Mouse (Mus musculus) midbrain, embryonic 16.5 days (tissue): ENCODE results near the gene Olfr922. TPM values are rescaled to one million over a fixed set of nuclear protein-coding genes. Genes with fewer than 3 reads are reported as not detected.

Source experiments
- ATAC-seq: fragments of 200-750 bp; cut with Nextera tagmentation; 2 replicates; pipeline ENCODE4 v1.8.0; 2017; ENCODE audit warnings: moderate TSS enrichment
- H3K27ac ChIP-seq: fragments of 300-500 bp; sonication (generic); 2 replicates; pipeline ENCODE4 v1.5.1; 2014; ENCODE audit warnings: mild to moderate bottlenecking, low read length, mixed read lengths
- H3K27me3 ChIP-seq: fragments of 300-500 bp; sonication (generic); 2 replicates; pipeline ENCODE4 v1.6.1; 2014; ENCODE audit warnings: low read depth, low read length, mixed read lengths; ENCODE audit not compliant: control insufficient read depth, insufficient read depth
- H3K36me3 ChIP-seq: fragments of 300-500 bp; sonication (generic); 2 replicates; pipeline ENCODE4 v1.6.1; 2014; ENCODE audit warnings: mild to moderate bottlenecking, low read length, moderate library complexity, mixed read lengths; ENCODE audit not compliant: control insufficient read depth, insufficient read depth
- H3K4me1 ChIP-seq: fragments of 300-500 bp; sonication (generic); 2 replicates; pipeline ENCODE4 v1.6.1; 2014; ENCODE audit warnings: mild to moderate bottlenecking, low read length, mixed read lengths; ENCODE audit not compliant: control insufficient read depth, insufficient read depth
- H3K4me2 ChIP-seq: fragments of 300-500 bp; sonication (generic); 2 replicates; pipeline ENCODE4 v1.6.1; 2014; ENCODE audit warnings: mild to moderate bottlenecking, low read length, mixed read lengths
- H3K4me3 ChIP-seq: fragments of 300-500 bp; sonication (generic); 2 replicates; pipeline ENCODE4 v1.5.1; 2014; ENCODE audit warnings: low read depth, mild to moderate bottlenecking, low read length, moderate library complexity, mixed read lengths
- H3K9ac ChIP-seq: fragments of 300-500 bp; sonication (generic); 2 replicates; pipeline ENCODE4 v1.6.1; 2014; ENCODE audit warnings: low read depth, low read length, mixed read lengths
- H3K9me3 ChIP-seq: fragments of 300-500 bp; sonication (generic); replicated peaks from 2 replicates; pipeline ENCODE4 v1.6.1; 2014; ENCODE audit warnings: mild to moderate bottlenecking, low read length, mixed read lengths; ENCODE audit not compliant: control insufficient read depth, poor library complexity, severe bottlenecking
- WGBS: fragments of 180-500 bp; shearing (Covaris S2); extraction: QIAGEN DNeasy Blood & Tissue Kit; methylation state at CpG from one replicate; pipeline ENCODE4 v1.1.7; 2014; 5-methylcytosine and 5-hydroxymethylcytosine counted together
- polyA plus RNA-seq: library from polyadenylated mRNA; unstranded; fragments of >200 nt; fragmentation: Nextera tagmentation; extraction: Ambion mirVana; gene quantifications from 2 replicates; pipeline ENCODE4 v1.2.1, GENCODE M21; 2015

The Olfr922 gene
- polyA plus RNA-seq, result not detected in 2 replicates

GRCm38 (mm10) chr9:38814314-38814713 lies at the start of gene Olfr922:
Olfr922 (plus strand) TSS chr9:38814614.
- Histone ChIP-seq H3K9me3 (no peaks in the 10 kb centered on the region), H3K36me3 (no peaks in the 10 kb centered on the region), H3K9ac (no peak within 1 kb of the TSS), H3K27me3 (no peaks in the 10 kb centered on the region), H3K27ac (no peak within 1 kb of the TSS), H3K4me1 (no peaks in the 10 kb centered on the region), H3K4me2 (no peak within 1 kb of the TSS), H3K4me3 (no peak within 1 kb of the TSS)
- ATAC-seq, result no peak
- WGBS, result 61% methylated on average over 2 of the region's 2 CpGs

- no peak for ATAC-seq
- H3K9ac ChIP-seq, result no peak within 1 kb of the TSS
- no peaks in the 10 kb centered on the region for H3K36me3 ChIP-seq
- no peak within 1 kb of the TSS for H3K4me2 ChIP-seq
- H3K27ac ChIP-seq, result no peak within 1 kb of the TSS
- no peak within 1 kb of the TSS for H3K4me3 ChIP-seq
- no peaks in the 10 kb centered on the region for H3K4me1 ChIP-seq
- no peaks in the 10 kb centered on the region for H3K27me3 ChIP-seq
- no peaks in the 10 kb centered on the region for H3K9me3 ChIP-seq
Observed at GRCm38 (mm10) chr9:38772768-38773167, 41.6 kb upstream of the Olfr922 start, which contains the start of gene Olfr921. Olfr921 (plus strand) TSS chr9:38773068.

GRCm38 (mm10) chr9:38792689-38793088 lies 21.7 kb upstream of the Olfr922 start:
- Histone ChIP-seq H3K9ac (no peak overlapping the region), H3K36me3 (no peaks in the 10 kb centered on the region), H3K27ac (no peak overlapping the region), H3K27me3 (no peaks in the 10 kb centered on the region), H3K4me2 (no peak overlapping the region), H3K4me3 (no peak overlapping the region), H3K4me1 (no peaks in the 10 kb centered on the region), H3K9me3 (no peaks in the 10 kb centered on the region; the same call in 1 of the 2 replicates)
- 88% methylated on average over 2 of the region's 2 CpGs for WGBS
- no peak for ATAC-seq

DNA sequence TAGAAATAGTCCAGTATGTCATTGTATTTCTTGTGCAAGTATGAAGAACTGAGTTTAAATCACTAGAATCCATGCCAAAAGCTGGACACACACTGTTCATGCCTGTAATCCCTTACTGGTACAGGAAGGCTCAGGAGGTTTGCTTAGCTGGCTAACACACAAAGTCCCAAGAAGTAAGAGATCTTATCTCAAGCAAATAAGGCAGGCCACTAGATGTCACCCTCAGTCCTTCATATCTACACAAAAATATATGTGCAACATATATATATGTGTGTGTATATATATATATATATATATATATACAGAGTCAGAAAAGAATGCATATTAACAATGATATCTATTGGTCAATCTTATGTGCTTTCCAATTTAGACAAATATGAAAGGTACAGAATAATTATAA lies 8.7 kb upstream of the Olfr922 start:
- Histone ChIP-seq H3K9me3 (no peaks in the 10 kb centered on the region), H3K4me1 (no peaks in the 10 kb centered on the region), H3K9ac (no peak overlapping the region), H3K36me3 (no peaks in the 10 kb centered on the region), H3K27ac (no peak overlapping the region), H3K4me3 (no peak overlapping the region), H3K27me3 (no peaks in the 10 kb centered on the region), H3K4me2 (no peak overlapping the region)
- no peak for ATAC-seq

- H3K36me3 ChIP-seq, result no peaks in the 10 kb centered on the region
- H3K27ac ChIP-seq, result no peak overlapping the region
- no peaks in the 10 kb centered on the region for H3K9me3 ChIP-seq
- no peak overlapping the region for H3K4me2 ChIP-seq
- no peak for ATAC-seq
- no peak overlapping the region for H3K4me3 ChIP-seq
- no peaks in the 10 kb centered on the region for H3K27me3 ChIP-seq
- H3K4me1 ChIP-seq, result no peaks in the 10 kb centered on the region
- WGBS, result 84% methylated on average over 1 of the region's 1 CpGs
- H3K9ac ChIP-seq, result no peak overlapping the region
Observed at GRCm38 (mm10) chr9:38815458-38815986, 1.1 kb downstream of the Olfr922 start.

GRCm38 (mm10) chr9:38826245-38826644 lies 11.8 kb downstream of the Olfr922 start, which contains the start of gene Olfr923:
Olfr923 (plus strand) TSS chr9:38826545.
- Histone ChIP-seq H3K4me1 (no peaks in the 10 kb centered on the region), H3K27me3 (no peaks in the 10 kb centered on the region)
- 88% methylated on average over 1 of the region's 1 CpGs for WGBS

GRCm38 (mm10) chr9:38833027-38833426 lies 18.6 kb downstream of the Olfr922 start:
- Histone ChIP-seq H3K4me2 (no peak overlapping the region), H3K27ac (no peak overlapping the region), H3K9me3 (no peaks in the 10 kb centered on the region), H3K9ac (no peak overlapping the region), H3K4me3 (no peak overlapping the region), H3K27me3 (no peaks in the 10 kb centered on the region), H3K36me3 (no peaks in the 10 kb centered on the region), H3K4me1 (no peaks in the 10 kb centered on the region)
- WGBS, result 72% methylated on average over 2 of the region's 2 CpGs
- ATAC-seq, result no peak

More at GRCm38 (mm10) chr9:38826245-38826644, 11.8 kb downstream of the Olfr922 start, which contains the start of gene Olfr923:
- Histone ChIP-seq H3K27ac (no peak within 1 kb of the TSS), H3K36me3 (no peaks in the 10 kb centered on the region), H3K4me3 (no peak within 1 kb of the TSS), H3K9me3 (no peaks in the 10 kb centered on the region), H3K9ac (no peak within 1 kb of the TSS), H3K4me2 (no peak within 1 kb of the TSS)
- ATAC-seq, result no peak

DNA sequence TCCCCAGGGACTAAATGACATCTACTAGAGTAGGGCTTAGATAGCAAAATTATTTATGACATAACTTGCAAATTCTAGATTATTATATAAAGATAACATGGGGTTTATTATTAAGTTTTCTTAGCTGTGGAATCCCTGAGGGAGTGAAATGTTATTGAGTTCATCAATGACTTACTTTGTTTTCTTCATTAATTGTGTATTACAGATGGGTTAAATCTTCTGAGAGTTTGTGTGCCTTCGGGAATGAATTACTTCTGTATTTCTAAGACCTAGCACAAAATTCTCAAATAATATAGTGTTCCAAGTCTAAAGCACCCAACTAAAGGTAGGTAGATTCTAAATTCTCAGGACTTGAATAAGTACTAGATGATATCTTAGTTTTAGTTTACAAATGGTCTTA lies 29.7 kb downstream of the Olfr922 start, which contains the start of gene Olfr924:
Olfr924 (plus strand) TSS at position 301 of the 400 bp plus-strand sequence.
- H3K27ac ChIP-seq, result no peak within 1 kb of the TSS
- no peak within 1 kb of the TSS for H3K4me2 ChIP-seq
- no peaks in the 10 kb centered on the region for H3K27me3 ChIP-seq
- no peaks in the 10 kb centered on the region for H3K9me3 ChIP-seq
- no peak for ATAC-seq
- H3K36me3 ChIP-seq, result no peaks in the 10 kb centered on the region
- WGBS, result 90% methylated on average over 1 of the region's 1 CpGs
- H3K9ac ChIP-seq, result no peak within 1 kb of the TSS
- no peaks in the 10 kb centered on the region for H3K4me1 ChIP-seq
- no peak within 1 kb of the TSS for H3K4me3 ChIP-seq

DNA sequence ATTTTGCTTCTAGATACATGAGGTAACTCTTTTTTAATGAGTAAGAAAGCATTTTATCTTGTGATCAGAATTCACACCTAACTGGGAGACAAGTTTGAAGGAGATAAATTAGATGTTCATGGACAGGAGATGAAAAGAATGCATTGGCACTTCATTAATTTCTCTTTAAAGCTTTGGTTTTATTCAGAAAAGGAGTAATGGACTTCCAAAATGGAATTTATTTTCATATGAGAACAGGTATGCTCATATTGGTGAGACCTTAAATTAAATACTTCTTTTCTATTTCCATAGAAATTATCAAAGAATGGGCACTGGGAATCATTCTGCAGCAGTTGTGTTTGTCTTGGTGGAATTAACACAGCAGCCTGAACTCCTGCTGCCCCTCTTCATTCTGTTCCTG lies 40.3 kb downstream of the Olfr922 start, which contains the start of gene Olfr26:
Olfr26 (plus strand) TSS at position 301 of the 400 bp plus-strand sequence.
- Histone ChIP-seq H3K9ac (no peak within 1 kb of the TSS), H3K9me3 (no peaks in the 10 kb centered on the region), H3K4me2 (no peak within 1 kb of the TSS), H3K4me1 (no peaks in the 10 kb centered on the region), H3K4me3 (no peak within 1 kb of the TSS), H3K36me3 (no peaks in the 10 kb centered on the region), H3K27me3 (no peaks in the 10 kb centered on the region), H3K27ac (no peak within 1 kb of the TSS)
- ATAC-seq, result no peak
